Mouse (Mus musculus) neural tube, embryonic 12.5 days (tissue): Measurements from ENCODE around the gene Oma1. TPM values are rescaled to one million over a fixed set of nuclear protein-coding genes. Genes with fewer than 3 reads are reported as not detected.

Experiments
- polyA plus RNA-seq: library from polyadenylated mRNA; unstranded; fragments of >200 nt; fragmentation: Nextera tagmentation; extraction: Ambion mirVana; gene quantifications from 2 replicates; pipeline ENCODE4 v1.2.1, GENCODE M21; 2016

Gene Oma1
- polyA plus RNA-seq, 1 experiment from 2014 or later = 11.7 TPM

Other genes starting within 250 kb of the Oma1 start
- gene Mier1, start 199.4 kb upstream of the Oma1 start, polyA plus RNA-seq = 33.6 and 40.3 TPM in 2 replicates
- 4.9 and 5.9 TPM in 2 replicates for gene Wdr78, start 199.3 kb upstream of the Oma1 start, polyA plus RNA-seq
- 10.0 and 10.6 TPM in 2 replicates for gene Slc35d1, start 98.6 kb upstream of the Oma1 start, polyA plus RNA-seq
- gene 4921539E11Rik, start 22.9 kb upstream of the Oma1 start, polyA plus RNA-seq = not detected in 2 replicates